Mouse (Mus musculus) CH12.LX (cell line): ENCODE results near the gene Itprip. TPM values are rescaled to one million over a fixed set of nuclear protein-coding genes. Genes with fewer than 3 reads are reported as not detected.
A peak's percentile ranks its signal among the peaks of the same experiment; 100 is the strongest.
"Not testable (repeated sequence)": the region's sequence is repeated elsewhere in the genome, so short reads cannot be mapped to it uniquely, and the experiment has no call there.

Experiments
- DNase-seq: peaks from one replicate; pipeline ENCODE4 v3.0.0-alpha.2; 2013; ENCODE audit errors: extremely low read depth
- H3K27ac ChIP-seq: 2 replicates; pipeline ENCODE4 v1.5.1; 2012; ENCODE audit warnings: low read depth, mild to moderate bottlenecking, control low read depth, moderate library complexity; ENCODE audit not compliant: insufficient read depth
- H3K27me3 ChIP-seq: replicated peaks from 2 replicates; pipeline ENCODE3; 2012; ENCODE audit warnings: inconsistent platforms
- H3K36me3 ChIP-seq, 2 experiments: replicated peaks in 1 of 2; 2 replicates each; pipeline versions ENCODE3 to v1.6.1; 2012; ENCODE audit warnings: inconsistent platforms in 1 of 2, low read length in 1 of 2, mild to moderate bottlenecking in 1 of 2, mixed read lengths in 1 of 2, moderate library complexity in 1 of 2; ENCODE audit not compliant: control insufficient read depth in 1 of 2, insufficient read depth in 1 of 2
- H3K4me1 ChIP-seq, 2 experiments: 2 replicates each; pipeline ENCODE4 v1.6.1; 2012; ENCODE audit warnings: inconsistent platforms in 1 of 2, moderate library complexity in 1 of 2; ENCODE audit not compliant: insufficient read depth in 2 of 2, control insufficient read depth in 1 of 2
- H3K4me2 ChIP-seq: 2 replicates; pipeline ENCODE4 v1.6.1; 2012; ENCODE audit warnings: low read depth, mild to moderate bottlenecking, control low read depth; ENCODE audit not compliant: poor library complexity, insufficient read depth, severe bottlenecking
- H3K4me3 ChIP-seq, 3 experiments: fragments of 150-350 bp in 1 of 3; sonication (generic) in 1 of 3; replicated peaks in 1 of 3; 2 replicates each; pipeline versions ENCODE3 to v1.5.1; 2011 to 2012; ENCODE audit warnings: low read depth in 2 of 3, low read length in 2 of 3, mild to moderate bottlenecking in 2 of 3, moderate library complexity in 2 of 3, control low read depth in 1 of 3, improper control_type of control experiment in 1 of 3, inconsistent platforms in 1 of 3, mixed read lengths in 1 of 3; ENCODE audit not compliant: poor library complexity in 1 of 3
- H3K79me2 ChIP-seq: replicated peaks from 2 replicates; pipeline ENCODE4 v1.6.1; 2012; ENCODE audit warnings: mild to moderate bottlenecking, moderate library complexity; ENCODE audit not compliant: control insufficient read depth, poor library complexity, insufficient read depth, severe bottlenecking; ENCODE audit errors: extremely low read depth
- H3K9ac ChIP-seq: 2 replicates; pipeline ENCODE4 v1.6.1; 2012; ENCODE audit warnings: low read depth, mild to moderate bottlenecking, control low read depth, moderate library complexity; ENCODE audit not compliant: insufficient read depth
- H3K9me3 ChIP-seq: replicated peaks from 2 replicates; pipeline ENCODE3; 2012; ENCODE audit warnings: low read length, inconsistent platforms, mixed read lengths
- BHLHE40 ChIP-seq: IDR thresholded peaks from 2 replicates; pipeline ENCODE4 v1.6.1; 2011; ENCODE audit warnings: mild to moderate bottlenecking, low read depth, low read length, improper control_type of control experiment
- CHD1 ChIP-seq: IDR thresholded peaks from 2 replicates; pipeline ENCODE4 v1.6.1; 2012; ENCODE audit warnings: low read depth, low read length, improper control_type of control experiment, inconsistent platforms
- CTCF ChIP-seq, 2 experiments: IDR thresholded peaks in 1 of 2; conservative IDR thresholded peaks in 1 of 2; 2 replicates each; pipeline ENCODE4 v1.5.1; 2011 to 2012; ENCODE audit warnings: low read depth in 2 of 2, low read length in 2 of 2, improper control_type of control experiment in 1 of 2, inconsistent platforms in 1 of 2, mild to moderate bottlenecking in 1 of 2, moderate library complexity in 1 of 2
- E2F4 ChIP-seq: IDR thresholded peaks from 2 replicates; pipeline ENCODE4 v1.6.1; 2011; ENCODE audit warnings: low read depth, low read length, improper control_type of control experiment; ENCODE audit not compliant: insufficient replicate concordance
- MXI1 ChIP-seq: IDR thresholded peaks from 2 replicates; pipeline ENCODE4 v1.6.1; 2011; ENCODE audit warnings: mild to moderate bottlenecking, low read depth, low read length, improper control_type of control experiment
- POLR2A ChIP-seq: IDR thresholded peaks from 2 replicates; pipeline ENCODE4 v1.6.1; 2011; ENCODE audit warnings: low read depth, mild to moderate bottlenecking, improper control_type of control experiment, low read length
- RCOR1 ChIP-seq: conservative IDR thresholded peaks from 2 replicates; pipeline ENCODE4 v1.6.1; 2012; ENCODE audit warnings: low read depth, mild to moderate bottlenecking, inconsistent platforms, low read length, improper control_type of control experiment
- SMC3 ChIP-seq: IDR thresholded peaks from 2 replicates; pipeline ENCODE4 v1.6.1; 2011; ENCODE audit warnings: low read depth, low read length, improper control_type of control experiment
- USF1 ChIP-seq: IDR thresholded peaks from 2 replicates; pipeline ENCODE4 v1.6.1; 2014; ENCODE audit warnings: low read depth, mild to moderate bottlenecking, inconsistent platforms, low read length, improper control_type of control experiment
- USF2 ChIP-seq: conservative IDR thresholded peaks from 2 replicates; pipeline ENCODE4 v1.6.1; 2011; ENCODE audit warnings: low read depth, low read length, improper control_type of control experiment
- dilution Hi-C: fragments of 300-500 bp; cut with MboI; formaldehyde crosslinking; loops from 2 replicates; pipeline ENCODE4 v1.14.3; 2020; ENCODE audit warnings: low sequenced_read_pairs; ENCODE audit not compliant: extremely low pct_unique_long_range_greater_than_20kb, extremely low pct_ligation_motif_present
- in situ Hi-C: fragments of 300-500 bp; cut with MboI; formaldehyde crosslinking; loops from 3 replicates; pipeline ENCODE4 v1.14.3; 2019; ENCODE audit warnings: low sequenced_read_pairs, low pct_ligation_motif_present, low pct_unique_long_range_greater_than_20kb, mixed read lengths
- polyA plus RNA-seq: library from polyadenylated mRNA; unstranded; fragments of >175 nt; gene quantifications from 2 replicates; pipeline ENCODE4 v1.2.1, GENCODE M21; 2012; ENCODE audit warnings: low read depth; ENCODE audit not compliant: insufficient read length
- total RNA-seq, 2 experiments: library from RNA; depleted of rRNA; stranded (reverse); fragments of 300-350 nt in 1 of 2; fragments of >200 nt in 1 of 2; gene quantifications; 2 replicates each; pipeline ENCODE4 v1.2.3; 2012 to 2014

The Itprip gene
- total and polyA plus RNA-seq, 3 experiments: 9.5 to 10.9 (median 9.9) TPM

DNA sequence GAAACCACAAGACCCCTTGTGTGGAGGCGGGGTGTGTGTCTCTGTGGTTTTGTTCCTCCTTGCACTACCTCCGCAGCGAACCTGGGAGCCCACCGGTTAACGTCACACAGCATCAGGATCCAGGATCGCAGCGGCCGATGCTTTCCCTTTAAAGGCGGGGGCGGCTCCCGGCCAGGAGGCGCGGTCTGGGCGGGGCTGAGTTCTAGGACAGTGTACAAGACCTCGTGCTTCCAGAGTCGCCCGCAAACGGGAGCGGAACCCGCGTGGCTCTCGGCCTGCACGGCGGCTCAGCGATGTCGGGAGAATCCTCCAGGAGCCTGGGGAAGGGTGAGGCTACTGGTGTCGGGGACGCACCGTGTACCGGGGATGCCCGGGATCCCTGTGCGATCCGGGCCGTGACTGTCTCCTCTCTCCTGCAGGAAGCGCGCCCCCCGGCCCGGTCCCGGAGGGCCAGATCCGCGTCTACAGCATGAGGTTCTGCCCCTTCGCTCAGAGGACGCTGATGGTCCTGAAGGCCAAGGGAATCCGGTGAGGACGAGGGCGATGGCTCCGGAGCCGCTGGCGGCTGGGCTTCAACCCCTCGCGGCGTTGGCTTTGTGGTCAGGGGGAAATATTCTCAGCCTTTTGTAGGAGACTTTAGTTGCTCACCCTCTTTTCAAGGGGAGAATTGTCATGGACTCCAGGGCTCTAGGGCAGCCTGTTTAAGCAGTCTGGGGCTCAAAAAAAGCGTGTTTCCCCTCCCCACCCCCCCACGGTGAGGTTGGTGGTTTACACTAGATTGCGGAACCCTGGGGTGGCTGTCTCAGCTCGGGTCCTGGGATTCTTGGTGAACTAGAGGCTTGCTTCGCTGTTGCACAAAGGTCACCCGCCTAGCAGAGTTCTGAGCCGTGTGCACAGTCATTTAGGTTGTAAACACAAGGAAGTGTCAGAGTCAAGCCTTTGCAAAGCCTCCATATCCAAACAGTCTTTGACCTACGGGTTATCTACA lies 64.0 kb downstream of the Itprip start, which contains the start of gene Gsto1 (continued):
- no peak; the same call in none of the 2 replicates for TF ChIP-seq BHLHE40

DNA sequence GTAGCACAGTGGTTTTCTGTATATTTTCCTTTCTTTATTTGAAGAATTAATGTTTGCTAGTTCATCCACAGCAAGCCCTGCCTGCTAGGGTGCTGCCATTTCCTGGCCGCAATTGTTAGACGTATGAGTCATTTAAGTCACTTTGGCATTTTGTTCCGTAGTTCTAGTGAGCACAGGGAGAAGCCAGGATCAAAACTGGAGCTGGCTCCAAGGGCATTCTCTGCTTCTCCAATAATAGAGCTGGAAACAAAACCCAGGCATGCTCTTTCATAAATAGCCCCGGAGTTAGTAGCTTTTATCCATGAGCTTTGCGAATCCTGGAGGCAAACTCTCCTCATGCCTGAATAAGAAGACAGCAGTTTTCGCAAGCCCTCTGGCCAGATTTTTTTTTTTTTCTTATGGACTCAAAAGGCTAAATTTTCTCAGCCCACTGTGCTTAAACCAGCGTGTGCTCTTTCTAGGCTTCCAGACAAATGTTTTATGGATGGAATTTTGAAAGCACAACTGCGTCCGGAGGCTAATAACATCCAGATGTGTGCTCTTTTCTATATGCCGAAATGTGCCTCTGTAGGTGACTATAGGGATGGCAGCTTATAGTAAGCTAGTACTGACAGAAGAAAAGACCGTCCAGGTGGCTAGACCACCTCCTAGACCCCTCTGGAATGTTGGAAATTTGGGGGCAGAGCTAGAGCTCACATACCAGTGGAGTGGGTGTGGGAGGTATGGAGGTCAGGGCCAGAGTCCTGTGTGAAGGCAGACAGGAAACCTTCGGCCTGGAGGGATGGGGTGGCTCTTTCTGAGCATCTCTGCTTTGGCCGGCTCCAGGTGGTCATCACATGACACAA lies 64.9 kb downstream of the Itprip start:
- no peaks in the 10 kb centered on the region for H3K9me3 ChIP-seq
- H3K27me3 ChIP-seq: peaks cover 2% of the 10 kb centered on the region
- TF ChIP-seq RCOR1: 0 out of 2 replicates have a peak, but pooled peaks have one; percentile 31
- TF ChIP-seq CTCF (conservative IDR thresholded peaks at IDR 0.05 in 1 of 2, IDR thresholded peaks at IDR 0.05 in 1 of 2; ENCODE audit: low read depth in 2 of 2, low read length in 2 of 2): peak in 1 of 2 experiments; percentile 22; a peak in 1 of 4 replicates
- no peak for TF ChIP-seq USF2
- peaks cover 18 to 39% of the 10 kb centered on the region in 2 experiments for H3K4me1 ChIP-seq
- in situ Hi-C loops: loop anchor here (25.0 kb wide), 1 partner anchor 492 kb away; no protein-coding TSS in a partner anchor
- peak overlapping the region; percentile 60 for H3K4me2 ChIP-seq
- H3K4me3 ChIP-seq: peak overlapping the region; percentile 53 to 77 (median 76)
- no peak overlapping the region for H3K9ac ChIP-seq
- H3K27ac ChIP-seq: no peak overlapping the region
- DNase-seq: no peak
- H3K79me2 ChIP-seq: no peaks in the 10 kb centered on the region
- peaks cover 5 to 24% of the 10 kb centered on the region in 2 experiments for H3K36me3 ChIP-seq
- dilution Hi-C loops: no loop called here

DNA sequence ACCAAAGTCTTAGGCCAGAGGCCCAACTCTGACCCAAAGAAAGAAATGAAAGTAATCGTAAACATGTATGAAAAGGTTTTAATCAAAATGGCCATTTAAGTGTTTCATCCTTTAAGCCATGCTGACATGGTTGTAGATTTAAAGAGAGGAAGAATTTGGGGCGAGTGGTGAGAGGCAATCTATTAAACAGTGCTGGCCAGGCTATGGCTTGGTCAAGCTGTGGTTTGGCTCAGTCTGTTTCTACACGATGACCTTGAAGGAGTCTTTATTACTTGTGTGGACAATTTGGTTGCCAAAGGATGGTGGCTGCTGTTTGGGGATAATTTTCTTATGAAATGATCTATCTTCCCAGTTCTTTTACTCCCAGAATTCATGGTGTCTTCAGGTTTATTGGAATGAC lies 66.0 kb downstream of the Itprip start:
- dilution Hi-C loops: no loop called here

DNA sequence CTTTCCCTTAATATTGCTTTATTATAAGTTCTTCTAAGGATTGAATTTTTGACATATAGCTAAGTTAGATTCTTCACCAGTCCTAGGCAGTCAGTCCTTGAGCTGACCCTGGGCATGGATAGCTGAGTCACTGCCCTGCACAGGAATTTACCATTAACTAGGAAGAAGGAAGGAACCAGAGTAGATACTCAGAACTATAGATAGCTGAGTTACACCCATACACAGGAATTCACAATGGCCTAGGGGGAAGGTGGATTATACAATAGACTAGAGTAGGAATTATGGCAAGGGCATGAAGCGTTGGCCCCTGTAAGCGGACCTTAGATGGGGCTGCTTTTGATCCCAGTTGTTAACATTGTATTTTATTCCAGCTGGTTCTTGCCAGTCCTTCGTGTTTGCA lies 67.0 kb downstream of the Itprip start:
- H3K9ac ChIP-seq, DNase-seq, dilution Hi-C loops, H3K4me2 ChIP-seq, H3K4me3 ChIP-seq, H3K9me3 ChIP-seq, H3K79me2 ChIP-seq, H3K27me3 ChIP-seq, H3K36me3 ChIP-seq, H3K27ac ChIP-seq: not testable (repeated sequence)
- in situ Hi-C loops: loop anchor here (25.0 kb wide), 1 partner anchor 490 kb away; no protein-coding TSS in a partner anchor
- H3K4me1 ChIP-seq: peaks cover 3 to 19% of the 10 kb centered on the region in 2 experiments

More for the DNA sequence above, 66.0 kb downstream of the Itprip start:
- Histone ChIP-seq H3K27ac (no peak overlapping the region), H3K27me3 (peaks cover 2% of the 10 kb centered on the region), H3K4me1 (peaks cover 11 to 28% of the 10 kb centered on the region in 2 experiments), H3K9me3 (no peaks in the 10 kb centered on the region), H3K4me2 (no peak overlapping the region), H3K9ac (no peak overlapping the region), H3K79me2 (no peaks in the 10 kb centered on the region)
- no peak for DNase-seq
- TF ChIP-seq SMC3 (no peak), MXI1 (no peak), E2F4 (no peak), CTCF (conservative IDR thresholded peaks at IDR 0.05 in 1 of 2, IDR thresholded peaks at IDR 0.05 in 1 of 2; ENCODE audit: low read depth in 2 of 2, low read length in 2 of 2) (no peak), USF1 (no peak), POLR2A (no peak), BHLHE40 (no peak), CHD1 (no peak)
- TF ChIP-seq, all 38 proteins: peak for 0
- in situ Hi-C loops: loop anchor here (25.0 kb wide), 1 partner anchor 491 kb away; no protein-coding TSS in a partner anchor
- H3K4me3 ChIP-seq: no peak overlapping the region
- peaks cover 0 to 13% of the 10 kb centered on the region in 2 experiments for H3K36me3 ChIP-seq
